Mouse (Mus musculus): ENCODE measurements around the gene Trp53rkb. TPM values are rescaled to one million over a fixed set of nuclear protein-coding genes. Genes with fewer than 3 reads are reported as not detected.

Trp53rkb gene
- total and polyA plus RNA-seq, 3 experiments: 7.0 to 9.1 (median 7.1) TPM

DNA sequence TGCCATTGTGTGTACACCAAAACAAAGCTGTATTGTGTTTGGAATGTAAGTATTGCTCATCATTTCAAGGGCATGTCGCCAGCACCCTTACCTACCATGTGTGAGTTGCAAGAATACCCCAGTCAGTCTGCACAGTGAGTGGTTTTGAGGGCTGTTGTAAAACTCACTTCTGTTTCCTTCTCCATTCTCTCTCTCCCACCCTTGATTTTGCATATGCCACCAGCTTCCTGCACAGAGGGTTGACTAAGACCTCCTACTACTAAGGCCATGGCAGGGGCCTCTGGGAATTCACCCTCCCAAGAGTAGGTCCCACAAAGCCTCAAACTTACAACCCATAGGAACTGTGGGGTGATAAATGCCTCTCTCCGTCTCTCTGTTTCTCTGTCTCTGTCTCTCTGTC is 9.1 kb downstream of the Trp53rkb start (continued):
- TF ChIP-seq E2F4 (IDR thresholded peaks at IDR 0.05; ENCODE audit: insufficient replicate concordance, low read depth, low read length) (no peak), KAT2A (IDR thresholded peaks at IDR 0.05; ENCODE audit: insufficient replicate concordance, low read length) (no peak), JUN (IDR thresholded peaks at IDR 0.05; ENCODE audit: insufficient read depth, low read depth, low read length) (no peak), SIN3A (IDR thresholded peaks at IDR 0.05; ENCODE audit: low read length) (peak; percentile 47; the same call in 1 of the 2 replicates), RAD21 (IDR thresholded peaks at IDR 0.05; ENCODE audit: low read depth, low read length) (no peak; the same call in 1 of the 2 replicates), POLR2A (IDR thresholded peaks at IDR 0.05; ENCODE audit: low read depth, low read length) (peak; percentile 31; the same call in 1 of the 2 replicates), MAX (IDR thresholded peaks at IDR 0.05; ENCODE audit: low read length) (no peak), PAX5 (IDR thresholded peaks at IDR 0.05; ENCODE audit: low read length) (no peak), USF1 (IDR thresholded peaks at IDR 0.05; ENCODE audit: low read depth, low read length) (no peak), CHD2 (IDR thresholded peaks at IDR 0.05; ENCODE audit: low read length) (peak; percentile 36; the same call in 1 of the 2 replicates), MXI1 (IDR thresholded peaks at IDR 0.05; ENCODE audit: low read depth, low read length) (no peak; the same call in 1 of the 2 replicates), CHD1 (IDR thresholded peaks at IDR 0.05; ENCODE audit: low read depth, low read length) (no peak)

DNA sequence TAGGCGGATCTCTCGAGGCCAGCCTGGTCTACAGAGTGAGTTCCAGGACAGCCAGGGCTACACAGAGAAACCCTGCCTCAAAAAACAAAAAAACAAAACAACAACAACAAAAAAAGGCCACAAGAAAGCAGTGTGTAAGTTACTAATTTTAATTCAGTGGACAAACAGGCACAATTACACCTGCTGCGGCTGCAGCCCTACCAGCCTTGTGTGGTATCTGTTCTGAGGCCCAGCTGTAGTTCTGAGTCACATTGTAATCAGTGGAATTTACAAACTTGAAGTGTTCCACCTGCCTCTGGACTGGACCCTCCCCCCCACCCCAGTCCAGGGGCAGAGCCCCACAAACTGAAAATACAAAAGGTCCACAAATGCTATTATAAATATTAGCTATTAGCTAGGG is 11.0 kb downstream of the Trp53rkb start:
- Histone ChIP-seq H3K27me3 (replicated peaks) (no peaks in the 10 kb centered on the region), H3K36me3 (replicated peaks in 1 of 2; ENCODE audit: control insufficient read depth in 1 of 2, insufficient read depth in 1 of 2, low read length in 1 of 2) (peaks cover 0 to 12% of the 10 kb centered on the region in 2 experiments), H3K4me1 (ENCODE audit: control insufficient read depth in 1 of 2, insufficient read depth in 2 of 2) (peaks cover 19 to 69% of the 10 kb centered on the region in 2 experiments), H3K9ac (ENCODE audit: insufficient read depth, low read depth) (no peak overlapping the region), H3K9me3 (replicated peaks; ENCODE audit: low read length) (no peaks in the 10 kb centered on the region), H3K4me3 (replicated peaks in 1 of 3; ENCODE audit: low read depth in 2 of 3, low read length in 2 of 3, poor library complexity in 1 of 3) (no peak overlapping the region), H3K79me2 (replicated peaks; ENCODE audit: control insufficient read depth, extremely low read depth, insufficient read depth, poor library complexity, severe bottlenecking) (peaks cover 3% of the 10 kb centered on the region; the same call in 1 of the 2 replicates), H3K4me2 (ENCODE audit: insufficient read depth, low read depth, poor library complexity, severe bottlenecking) (no peak overlapping the region), H3K27ac (ENCODE audit: insufficient read depth, low read depth) (peak overlapping the region; percentile 9; the same call in 1 of the 2 replicates)
- in situ Hi-C loops (cut with MboI; ENCODE audit: low pct_ligation_motif_present, low pct_unique_long_range_greater_than_20kb, low sequenced_read_pairs) (no loop called here), dilution Hi-C loops (cut with MboI; ENCODE audit: extremely low pct_ligation_motif_present, extremely low pct_unique_long_range_greater_than_20kb, low sequenced_read_pairs) (no loop called here)
- DNase-seq (ENCODE audit: extremely low read depth): no peak
- TF ChIP-seq EP300 (IDR thresholded peaks at IDR 0.05; ENCODE audit: low read length): no peak
- 0 out of 2 replicates have a peak, but pooled peaks have one; percentile 29 for TF ChIP-seq TCF12 (IDR thresholded peaks at IDR 0.05; ENCODE audit: low read depth, low read length)
- no peak for TF ChIP-seq RCOR1 (conservative IDR thresholded peaks at IDR 0.05; ENCODE audit: low read depth, low read length)
- TF ChIP-seq POLR2A (IDR thresholded peaks at IDR 0.05; ENCODE audit: low read depth, low read length): no peak
- no peak for TF ChIP-seq USF1 (IDR thresholded peaks at IDR 0.05; ENCODE audit: low read depth, low read length)
- no peak for TF ChIP-seq POLR2AphosphoS2 (IDR thresholded peaks at IDR 0.05; ENCODE audit: low read depth, low read length)
- TF ChIP-seq ZMIZ1 (IDR thresholded peaks at IDR 0.05; ENCODE audit: low read depth, low read length): no peak
- no peak for TF ChIP-seq MEF2A (IDR thresholded peaks at IDR 0.05; ENCODE audit: borderline replicate concordance, low read depth, low read length)

Measured in CH12.LX (cell line).